Mouse (Mus musculus) liver, adult 2 months (tissue): ENCODE results near the gene Efnb2.

Experiments used
- CTCF ChIP-seq: fragments of 200-500 bp; IDR thresholded peaks from 2 replicates; pipeline ENCODE4 v1.5.1; 2011; ENCODE audit warnings: low read depth, low read length, control low read depth
- POLR2A ChIP-seq: fragments of 200-500 bp; IDR thresholded peaks from 2 replicates; pipeline ENCODE4 v1.6.1; 2011; ENCODE audit warnings: low read length, control low read depth; ENCODE audit not compliant: insufficient read depth; ENCODE audit errors: extremely low read depth

DNA sequence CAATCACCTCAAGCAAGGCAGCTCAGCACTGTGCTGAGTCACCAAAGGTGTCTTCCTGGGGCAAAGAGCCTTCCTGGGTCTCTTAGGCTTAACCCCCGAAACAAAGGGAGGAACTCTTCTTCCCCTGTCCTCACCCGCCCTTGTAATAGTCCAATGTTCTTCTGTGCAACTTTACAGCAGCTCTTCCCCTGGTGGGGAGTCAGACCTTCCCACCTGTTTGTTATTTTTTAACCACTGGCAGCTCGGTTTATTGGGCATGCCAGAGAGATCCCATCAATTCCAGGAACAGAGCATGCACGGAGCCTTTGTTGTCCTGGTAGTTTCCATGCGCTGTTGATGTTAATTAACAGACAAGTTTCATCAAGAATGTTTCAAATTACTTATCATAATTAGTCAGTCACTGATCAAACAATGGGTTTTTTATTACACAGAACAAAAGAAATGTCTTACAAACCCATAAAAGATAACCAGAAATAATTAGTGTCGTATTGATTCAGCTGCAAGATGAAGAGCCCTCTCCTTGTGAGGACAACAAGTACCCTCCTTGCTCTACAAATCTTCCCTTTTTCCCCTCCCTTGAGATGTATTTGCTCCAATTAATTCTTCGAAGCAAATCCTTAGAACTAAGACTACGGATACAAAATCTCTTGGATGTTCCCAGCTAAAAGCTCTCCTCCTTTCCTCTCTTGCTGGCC lies 21.3 kb downstream of the Efnb2 start:
- no peak for TF ChIP-seq CTCF
- TF ChIP-seq POLR2A: no peak
